Mouse (Mus musculus) limb, embryonic 14.5 days (tissue): ENCODE results near the gene Mospd3. TPM values are rescaled to one million over a fixed set of nuclear protein-coding genes. Genes with fewer than 3 reads are reported as not detected.

Experiments used
- ATAC-seq: fragments of 200-750 bp; cut with Nextera tagmentation; 2 replicates; pipeline ENCODE4 v1.8.0; 2017; ENCODE audit warnings: low read depth, moderate number of reproducible peaks, moderate TSS enrichment; ENCODE audit not compliant: low FRiP score
- DNase-seq: peaks from one replicate; pipeline ENCODE4 v3.0.0-alpha.2; 2015; ENCODE audit warnings: low spot score
- H3K27ac ChIP-seq: fragments of 300-500 bp; sonication (generic); replicated peaks from 2 replicates; pipeline ENCODE4 v1.5.1; 2014; ENCODE audit warnings: low read depth, mild to moderate bottlenecking, low read length, moderate library complexity, mixed read lengths
- H3K27me3 ChIP-seq: fragments of 300-500 bp; sonication (generic); 2 replicates; pipeline ENCODE4 v1.6.1; 2014; ENCODE audit warnings: low read length, mixed read lengths; ENCODE audit not compliant: control insufficient read depth, insufficient read depth
- H3K36me3 ChIP-seq: fragments of 300-500 bp; sonication (generic); 2 replicates; pipeline ENCODE4 v1.6.1; 2014; ENCODE audit warnings: mild to moderate bottlenecking, low read length, moderate library complexity, mixed read lengths; ENCODE audit not compliant: control insufficient read depth, insufficient read depth
- H3K4me1 ChIP-seq: fragments of 300-500 bp; sonication (generic); 2 replicates; pipeline ENCODE4 v1.6.1; 2014; ENCODE audit warnings: antibody characterized with exemption, low read length, mixed read lengths; ENCODE audit not compliant: control insufficient read depth, insufficient read depth
- H3K4me2 ChIP-seq: fragments of 300-500 bp; sonication (generic); replicated peaks from 2 replicates; pipeline ENCODE4 v1.6.1; 2014; ENCODE audit warnings: low read depth, mild to moderate bottlenecking, low read length, moderate library complexity; ENCODE audit not compliant: severe bottlenecking
- H3K4me3 ChIP-seq: fragments of 300-500 bp; sonication (generic); replicated peaks from 2 replicates; pipeline ENCODE4 v1.5.1; 2014; ENCODE audit warnings: low read length
- H3K9ac ChIP-seq: fragments of 300-500 bp; sonication (generic); 2 replicates; pipeline ENCODE4 v1.6.1; 2014; ENCODE audit warnings: mild to moderate bottlenecking, low read depth, low read length, moderate library complexity; ENCODE audit not compliant: severe bottlenecking
- H3K9me3 ChIP-seq: fragments of 300-500 bp; sonication (generic); 2 replicates; pipeline ENCODE4 v1.6.1; 2016; ENCODE audit warnings: low read length; ENCODE audit not compliant: control insufficient read depth
- POLR2A ChIP-seq: fragments of 200-500 bp; IDR thresholded peaks from 2 replicates; pipeline ENCODE4 v1.8.0; 2012; ENCODE audit warnings: inconsistent platforms, mild to moderate bottlenecking, moderate library complexity, borderline replicate concordance; ENCODE audit not compliant: insufficient read depth, insufficient read length; ENCODE audit errors: extremely low read depth
- WGBS: fragments of 180-500 bp; shearing (Covaris S2); extraction: QIAGEN DNeasy Blood & Tissue Kit; methylation state at CpG from one replicate; pipeline ENCODE4 v1.1.7; 2014; 5-methylcytosine and 5-hydroxymethylcytosine counted together
- polyA plus RNA-seq, 2 experiments: library from polyadenylated mRNA; depleted of rRNA in 1 of 2; stranded (reverse) in 1 of 2; unstranded in 1 of 2; fragments of >200 nt; fragmentation: Nextera tagmentation in 1 of 2; extraction: Ambion mirVana in 1 of 2; gene quantifications; 2 replicates each; pipeline versions ENCODE4 v1.2.1 to v1.2.3; 2012 to 2014

Mospd3 gene
- polyA plus RNA-seq, 2 experiments: 49.4 to 68.2 TPM

DNA sequence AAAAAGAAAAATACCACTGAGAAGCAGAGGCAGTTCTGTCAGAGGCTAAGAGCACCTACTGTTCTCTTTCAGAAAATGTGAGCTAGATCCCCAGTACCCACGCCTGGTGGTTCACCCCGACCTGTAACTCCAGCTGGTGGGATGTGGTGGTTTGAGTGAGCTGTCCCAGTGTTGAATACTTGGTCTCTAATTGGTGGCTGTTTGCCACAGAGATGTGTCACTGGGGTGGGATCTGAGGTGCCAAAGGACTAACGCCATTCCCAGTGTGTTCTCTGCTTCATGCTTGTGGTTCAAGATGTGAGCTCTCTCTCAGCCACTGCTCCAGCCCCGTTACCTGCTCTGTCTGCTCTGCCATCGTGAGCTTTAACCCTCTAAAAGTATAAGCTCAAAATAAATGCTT lies 10.4 kb downstream of the Mospd3 start:
- no peak overlapping the region for H3K4me2 ChIP-seq
- no peaks in the 10 kb centered on the region for H3K36me3 ChIP-seq
- H3K9me3 ChIP-seq: no peaks in the 10 kb centered on the region

DNA sequence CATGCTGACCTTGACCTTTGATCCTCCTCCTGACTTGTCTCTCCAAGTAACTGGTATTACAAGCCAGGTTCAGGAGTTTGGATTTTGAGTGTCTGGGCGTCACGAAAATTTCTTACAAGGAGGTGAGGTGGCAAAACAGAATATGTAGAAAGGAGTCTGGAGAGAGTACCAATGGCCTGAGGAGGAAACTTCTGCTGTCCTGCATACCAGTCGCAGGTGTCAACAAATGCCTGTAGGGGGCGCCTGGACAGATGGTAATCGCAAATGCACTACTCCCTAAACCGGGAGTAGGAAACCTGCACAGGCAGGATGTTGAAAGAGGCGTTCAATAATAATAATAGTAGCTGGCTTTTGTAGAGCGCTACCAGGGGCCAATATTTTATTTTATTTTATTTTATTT lies 15.9 kb downstream of the Mospd3 start:
- H3K4me1 ChIP-seq: no peaks in the 10 kb centered on the region
- no peaks in the 10 kb centered on the region for H3K36me3 ChIP-seq
- no peak overlapping the region for H3K4me3 ChIP-seq
- peak; percentile 75 for DNase-seq
- 29% methylated on average over 8 of the region's 8 CpGs for WGBS
- peaks cover 19% of the 10 kb centered on the region for H3K27me3 ChIP-seq
- no peak overlapping the region for H3K4me2 ChIP-seq
- no peak for ATAC-seq
- H3K9me3 ChIP-seq: no peaks in the 10 kb centered on the region
- H3K27ac ChIP-seq: no peak overlapping the region
- TF ChIP-seq POLR2A: no peak
- H3K9ac ChIP-seq: no peak overlapping the region

More for the DNA sequence above, 10.4 kb downstream of the Mospd3 start:
- ATAC-seq (no peak), DNase-seq (no peak)
- 69% methylated on average over 5 of the region's 5 CpGs for WGBS
- Histone ChIP-seq H3K4me3 (no peak overlapping the region), H3K9ac (no peak overlapping the region), H3K27ac (no peak overlapping the region), H3K4me1 (no peaks in the 10 kb centered on the region), H3K27me3 (no peaks in the 10 kb centered on the region)
- TF ChIP-seq POLR2A: no peak

DNA sequence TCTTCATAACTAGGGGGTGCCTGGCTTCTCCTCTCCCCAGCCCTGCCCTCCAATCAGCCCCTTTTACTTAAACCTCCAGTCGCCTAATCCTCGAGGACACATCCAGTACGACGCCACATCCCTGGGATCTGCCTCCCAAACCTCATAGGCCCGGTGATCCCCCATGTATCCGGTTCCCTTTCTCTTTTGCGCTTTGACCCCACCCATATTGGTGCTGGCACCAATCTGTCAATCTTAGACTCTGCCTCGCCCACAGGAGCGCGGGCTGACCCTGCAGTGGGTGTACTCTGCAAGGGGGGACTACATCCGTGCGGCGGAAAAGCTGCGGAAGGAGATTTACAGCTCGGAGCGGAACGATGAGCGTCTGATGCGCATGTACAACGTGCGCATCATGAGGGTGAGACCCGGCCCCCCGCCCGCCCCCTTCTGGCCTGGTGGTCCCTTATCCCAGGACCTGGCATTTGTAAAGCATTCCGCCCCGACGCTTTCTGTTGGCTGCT lies 17.1 kb downstream of the Mospd3 start:
- no peaks in the 10 kb centered on the region for H3K4me1 ChIP-seq
- no peak for TF ChIP-seq POLR2A
- H3K9ac ChIP-seq: peak overlapping the region; percentile 46
- no peaks in the 10 kb centered on the region for H3K9me3 ChIP-seq
- ATAC-seq (peak; percentile 68), DNase-seq (peak; percentile 65)
- no peak overlapping the region for H3K27ac ChIP-seq
- H3K36me3 ChIP-seq: no peaks in the 10 kb centered on the region
- peak overlapping the region; percentile 35 for H3K4me3 ChIP-seq
- H3K27me3 ChIP-seq: peaks cover 19% of the 10 kb centered on the region
- WGBS: 18% methylated on average over 27 of the region's 27 CpGs
- peak overlapping the region; percentile 50 for H3K4me2 ChIP-seq

DNA sequence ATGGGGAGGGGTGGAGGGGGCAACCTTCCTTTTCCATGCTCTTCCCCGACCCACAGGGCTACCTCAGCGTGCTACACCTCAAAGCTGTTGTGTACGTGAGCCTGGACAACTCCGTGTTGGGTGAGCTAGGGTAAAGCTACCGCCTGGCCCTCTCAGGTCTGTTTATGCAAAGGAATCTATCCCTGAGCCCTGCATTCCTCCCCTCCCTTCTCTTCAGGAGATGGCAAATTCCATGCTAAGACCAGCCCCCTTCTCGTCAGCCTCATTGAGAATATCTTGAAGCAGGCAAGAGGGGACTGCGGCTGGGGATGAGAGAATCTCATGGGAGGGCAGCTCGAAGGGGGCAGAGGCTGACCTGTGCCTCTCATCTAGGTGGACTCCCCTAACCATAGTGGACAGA lies 18.2 kb downstream of the Mospd3 start:
- peaks cover 19% of the 10 kb centered on the region for H3K27me3 ChIP-seq
- ATAC-seq (no peak), DNase-seq (no peak)
- H3K4me2 ChIP-seq: no peak overlapping the region; the same call in 1 of the 2 replicates
- no peaks in the 10 kb centered on the region for H3K36me3 ChIP-seq
- no peaks in the 10 kb centered on the region for H3K9me3 ChIP-seq
- no peak for TF ChIP-seq POLR2A
- H3K9ac ChIP-seq: no peak overlapping the region
- H3K4me1 ChIP-seq: no peaks in the 10 kb centered on the region
- H3K4me3 ChIP-seq: 0 out of 2 replicates have a peak overlapping the region, but pooled peaks have one; percentile 35
- no peak overlapping the region for H3K27ac ChIP-seq
- 39% methylated on average over 8 of the region's 8 CpGs for WGBS

DNA sequence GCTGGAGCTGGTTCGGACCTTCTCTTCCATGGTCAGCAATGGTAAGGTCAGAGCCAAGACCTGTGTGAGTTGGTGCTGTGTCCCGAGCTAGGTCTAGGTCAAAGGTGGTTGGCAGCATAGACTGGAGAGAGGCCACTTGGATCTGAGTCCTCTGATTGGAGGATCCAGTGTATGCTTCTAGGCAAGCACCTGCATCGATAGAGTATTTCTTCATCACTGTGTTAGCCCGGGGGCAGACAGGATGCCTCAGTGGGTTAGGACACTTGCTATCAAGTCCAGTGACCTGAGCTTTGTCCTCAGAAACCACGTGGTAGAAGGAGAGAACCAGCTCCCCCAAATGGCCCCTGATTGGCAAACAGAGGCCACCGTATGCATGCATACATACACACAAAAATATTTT lies 20.6 kb downstream of the Mospd3 start:
- Histone ChIP-seq H3K36me3 (no peaks in the 10 kb centered on the region), H3K4me1 (no peaks in the 10 kb centered on the region), H3K27ac (no peak overlapping the region), H3K27me3 (peaks cover 19% of the 10 kb centered on the region), H3K4me2 (no peak overlapping the region), H3K4me3 (no peak overlapping the region), H3K9me3 (no peaks in the 10 kb centered on the region), H3K9ac (no peak overlapping the region)
- DNase-seq: no peak
- no peak for ATAC-seq
- WGBS: 71% methylated on average over 6 of the region's 6 CpGs
- TF ChIP-seq POLR2A: no peak

DNA sequence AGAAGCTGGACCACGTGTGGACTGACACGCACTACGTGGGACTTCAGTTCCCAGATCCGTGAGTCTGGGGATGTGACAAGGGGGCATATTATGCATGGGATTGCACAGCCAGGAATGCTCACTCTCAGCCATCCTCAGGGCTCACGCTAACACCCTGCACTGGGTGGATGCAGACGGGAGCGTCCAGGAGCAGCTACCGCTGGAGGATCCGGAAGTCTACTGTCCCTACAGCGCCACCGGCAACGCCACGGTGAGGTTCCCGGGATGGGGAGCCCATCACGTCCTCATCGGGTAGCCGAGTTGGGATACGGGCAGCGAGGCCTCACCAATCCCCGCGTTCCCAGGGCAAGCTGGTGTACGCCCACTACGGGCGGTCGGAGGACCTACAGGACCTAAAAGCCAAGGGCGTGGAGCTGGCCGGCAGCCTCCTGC lies 26.4 kb downstream of the Mospd3 start:
- no peak for TF ChIP-seq POLR2A
- Histone ChIP-seq H3K27ac (no peak overlapping the region), H3K4me2 (peak overlapping the region; percentile 37), H3K36me3 (no peaks in the 10 kb centered on the region), H3K27me3 (peaks cover 12% of the 10 kb centered on the region; the same call in 1 of the 2 replicates), H3K4me1 (no peaks in the 10 kb centered on the region), H3K4me3 (peak overlapping the region; percentile 10; the same call in 1 of the 2 replicates), H3K9ac (peak overlapping the region; percentile 28; the same call in 1 of the 2 replicates), H3K9me3 (peaks cover 3% of the 10 kb centered on the region; the same call in 1 of the 2 replicates)
- ATAC-seq (no peak), DNase-seq (no peak)
- WGBS: 7% methylated on average over 27 of the region's 27 CpGs
